ENCODE assay signal across 25 mouse cellular contexts in genomic region chr7:99476558-99477114, GRCm38 (mm10). TPM values are rescaled to one million over a fixed set of nuclear protein-coding genes. Genes with fewer than 3 reads are reported as not detected.
DNase-seq lines count a peak whose midpoint lies in the region; ATAC-seq and TF ChIP-seq lines count a peak whose summit lies in the region.
"Had no signal": no experiment of that assay in that cellular context is flagged by ENCODE, and none has a peak within 500 bp of the region (broad histone marks: within the 10 kb centered on the region; RNA-seq: fewer than 3 reads in every experiment).

No protein-coding gene starts in this region.

- 39% methylated on average over 3 of the region's 3 CpGs for WGBS in kidney, embryonic 15.5 days
- WGBS in midbrain, embryonic 13.5 days: 56% methylated on average over 3 of the region's 3 CpGs
- WGBS in midbrain, embryonic 15.5 days: 56% methylated on average over 3 of the region's 3 CpGs

- peaks cover 52% of the 10 kb centered on the region for H3K4me1 ChIP-seq in kidney, embryonic 15.5 days
- peaks cover 48% of the 10 kb centered on the region for H3K4me1 ChIP-seq in midbrain, embryonic 13.5 days (replicated peaks)
- H3K4me1 ChIP-seq in midbrain, embryonic 15.5 days: peaks cover 41% of the 10 kb centered on the region

- no peak overlapping the region for H3K4me2 ChIP-seq in kidney, embryonic 15.5 days
- H3K4me2 ChIP-seq in midbrain, embryonic 13.5 days (replicated peaks): no peak overlapping the region
- H3K4me2 ChIP-seq in midbrain, embryonic 15.5 days: no peak overlapping the region
- H3K4me2 ChIP-seq in myocyte (ENCODE audit: low read depth): no peak overlapping the region
- H3K4me2 ChIP-seq: embryonic facial prominence, embryonic 13.5 days had no signal

- H3K9me3 ChIP-seq in kidney, embryonic 15.5 days (replicated peaks): no peaks in the 10 kb centered on the region
- no peaks in the 10 kb centered on the region for H3K9me3 ChIP-seq in midbrain, embryonic 13.5 days
- H3K9me3 ChIP-seq in midbrain, embryonic 15.5 days: no peaks in the 10 kb centered on the region
- H3K9me3 ChIP-seq: embryonic facial prominence, embryonic 13.5 days; G1E had no signal

- no peak for ATAC-seq in kidney, embryonic 15.5 days (replicated peaks; ENCODE audit: low FRiP score)
- no peak for ATAC-seq in midbrain, embryonic 13.5 days
- ATAC-seq in midbrain, embryonic 15.5 days (replicated peaks): no peak
- ATAC-seq: CD4-positive, CD25-positive, alpha-beta regulatory T cell, adult 4 months; forebrain, embryonic 14.5 days; intestine, postnatal 0 days had no signal

- 0 out of 2 replicates have a peak overlapping the region, but pooled peaks have one; percentile 22 for H3K27ac ChIP-seq in kidney, embryonic 15.5 days
- 0 out of 2 replicates have a peak overlapping the region, but pooled peaks have one; percentile 46 for H3K27ac ChIP-seq in midbrain, embryonic 13.5 days
- no peak overlapping the region for H3K27ac ChIP-seq in midbrain, embryonic 15.5 days
- H3K27ac ChIP-seq: embryonic facial prominence, embryonic 13.5 days; kidney, postnatal 0 days had no signal

- no peak overlapping the region for H3K4me3 ChIP-seq in kidney, embryonic 15.5 days (replicated peaks)
- no peak overlapping the region for H3K4me3 ChIP-seq in midbrain, embryonic 13.5 days (replicated peaks)
- H3K4me3 ChIP-seq in midbrain, embryonic 15.5 days: no peak overlapping the region
- H3K4me3 ChIP-seq in myocyte: no peak overlapping the region
- H3K4me3 ChIP-seq: embryonic facial prominence, embryonic 13.5 days had no signal

- H3ac ChIP-seq in myocyte (ENCODE audit: control insufficient read depth, insufficient read length): no peak overlapping the region

- intact Hi-C loops in left cerebral cortex, postnatal 36 days (cut with DNase I): no loop called here

- peak; percentile 85 for DNase-seq in heart, adult 11 months
- no peak for DNase-seq in heart, adult 9 months (ENCODE audit: low spot score in 2 of 2)
- DNase-seq in kidney, adult 18-20 months: no peak
- no peak for DNase-seq in left cerebral cortex, postnatal 36 days (ENCODE audit: low spot score in 2 of 2)
- DNase-seq: adrenal gland, postnatal 36 days; cerebellum, adult 11-12 months; cerebellum, postnatal 14 days; gastrocnemius, postnatal 36 days; left cerebral cortex, postnatal 4 days; lung, adult 18-20 months; lung, postnatal 14 days; right cerebral cortex, postnatal 4 days; thymus, adult 2 months had no signal

- no peak overlapping the region for H3K9ac ChIP-seq in kidney, embryonic 15.5 days
- no peak overlapping the region for H3K9ac ChIP-seq in midbrain, embryonic 13.5 days (replicated peaks)
- no peak overlapping the region for H3K9ac ChIP-seq in midbrain, embryonic 15.5 days
- H3K9ac ChIP-seq: embryonic facial prominence, embryonic 13.5 days had no signal

- peaks cover 7% of the 10 kb centered on the region for H3K79me2 ChIP-seq in myocyte (ENCODE audit: control insufficient read depth, insufficient read depth)

- H3K36me3 ChIP-seq in kidney, embryonic 15.5 days: peaks cover 98% of the 10 kb centered on the region
- peaks cover 78% of the 10 kb centered on the region for H3K36me3 ChIP-seq in midbrain, embryonic 13.5 days
- peaks cover 50% of the 10 kb centered on the region for H3K36me3 ChIP-seq in midbrain, embryonic 15.5 days (replicated peaks)
- H3K36me3 ChIP-seq in myocyte (ENCODE audit: control insufficient read depth, insufficient read depth): no peaks in the 10 kb centered on the region

- H3K27me3 ChIP-seq in kidney, embryonic 15.5 days: no peaks in the 10 kb centered on the region
- no peaks in the 10 kb centered on the region for H3K27me3 ChIP-seq in midbrain, embryonic 13.5 days
- no peaks in the 10 kb centered on the region for H3K27me3 ChIP-seq in midbrain, embryonic 15.5 days (replicated peaks)
- H3K27me3 ChIP-seq in myocyte (ENCODE audit: control insufficient read depth, insufficient read depth, insufficient read length): no peaks in the 10 kb centered on the region
- H3K27me3 ChIP-seq: embryonic facial prominence, embryonic 13.5 days had no signal

- TF ChIP-seq POLR2A in myocyte (IDR thresholded peaks at IDR 0.05; ENCODE audit: insufficient read length, low read depth): no peak

TF ChIP-seq in myocyte, 11 proteins besides CTCF, POLR2A, EP300 and RAD21:
- peak; percentile 80 for TF ChIP-seq POLR2AphosphoS2 (IDR thresholded peaks at IDR 0.05; ENCODE audit: insufficient read length, low read depth)
- TF ChIP-seq TCF12 (IDR thresholded peaks at IDR 0.05; ENCODE audit: insufficient read depth, poor library complexity, severe bottlenecking): no peak

RNA-seq across cellular contexts. Expression of gene Rps3, which starts 6.9 kb away (rescaled TPM):
- polyA plus RNA-seq in kidney, embryonic 15.5 days (2015; fragmentation: Nextera tagmentation; extraction: Ambion mirVana): 765 and 856 TPM in 2 replicates
- polyA plus RNA-seq in midbrain, embryonic 13.5 days (2015; fragmentation: Nextera tagmentation; extraction: Ambion mirVana): 531 and 554 TPM in 2 replicates
- polyA plus RNA-seq in midbrain, embryonic 15.5 days (2015; fragmentation: Nextera tagmentation; extraction: Ambion mirVana): 382 and 405 TPM in 2 replicates
- 2,049 TPM for polyA plus RNA-seq in myocyte (2012; fragmentation: generic; extraction: Trizol)
- 100 to 1,000 TPM; 215 to 261 TPM for total RNA-seq in left cerebral cortex, postnatal 36 days (2021)

RNA-seq across cellular contexts. Expression of gene Klhl35, which starts 10.8 kb away (rescaled TPM):
- 0.67 and 1.2 TPM in 2 replicates for polyA plus RNA-seq in kidney, embryonic 15.5 days (2015; fragmentation: Nextera tagmentation; extraction: Ambion mirVana)
- 9.0 and 17.2 TPM in 2 replicates for polyA plus RNA-seq in midbrain, embryonic 13.5 days (2015; fragmentation: Nextera tagmentation; extraction: Ambion mirVana)
- 7.1 and 7.5 TPM in 2 replicates for polyA plus RNA-seq in midbrain, embryonic 15.5 days (2015; fragmentation: Nextera tagmentation; extraction: Ambion mirVana)
- not detected for polyA plus RNA-seq in myocyte (2012; fragmentation: generic; extraction: Trizol)
- total RNA-seq in left cerebral cortex, postnatal 36 days (2021): 1 to 10 TPM; 3.1 to 3.6 TPM
- total RNA-seq: G1E; gastrocnemius, postnatal 36 days; hematopoietic stem cell, adult 5-6 weeks; neutrophil, adult 5-6 weeks had no signal
- polyA plus RNA-seq: CD4-positive, CD25-positive, alpha-beta regulatory T cell, adult 4 months; G1E had no signal

RNA-seq across cellular contexts. Expression of gene Arrb1, which starts 58.6 kb away (rescaled TPM):
- polyA plus RNA-seq in kidney, embryonic 15.5 days (2015; fragmentation: Nextera tagmentation; extraction: Ambion mirVana): 9.4 and 11.7 TPM in 2 replicates
- 14.0 and 14.8 TPM in 2 replicates for polyA plus RNA-seq in midbrain, embryonic 13.5 days (2015; fragmentation: Nextera tagmentation; extraction: Ambion mirVana)
- polyA plus RNA-seq in midbrain, embryonic 15.5 days (2015; fragmentation: Nextera tagmentation; extraction: Ambion mirVana): 20.1 and 20.3 TPM in 2 replicates
- polyA plus RNA-seq in myocyte (2012; fragmentation: generic; extraction: Trizol): 5.1 TPM
- total RNA-seq in left cerebral cortex, postnatal 36 days (2021): 100 to 1,000 TPM; 189 to 196 TPM
